Mouse (Mus musculus): Measurements from ENCODE around the gene Blvrb.
A peak's percentile ranks its signal among the peaks of the same experiment; 100 is the strongest.

Blvrb gene

GRCm38 (mm10) chr7:27447419-27448286 is at the start of gene Blvrb, which contains the start of gene Sptbn4:
TSS of gene Blvrb (plus strand) at chr7:27447978.
TSS of gene Sptbn4 (minus strand) at chr7:27447686.
- peak; percentile 97 to 99 for DNase-seq (ENCODE audit: low spot score in 2 of 2)

DNA sequence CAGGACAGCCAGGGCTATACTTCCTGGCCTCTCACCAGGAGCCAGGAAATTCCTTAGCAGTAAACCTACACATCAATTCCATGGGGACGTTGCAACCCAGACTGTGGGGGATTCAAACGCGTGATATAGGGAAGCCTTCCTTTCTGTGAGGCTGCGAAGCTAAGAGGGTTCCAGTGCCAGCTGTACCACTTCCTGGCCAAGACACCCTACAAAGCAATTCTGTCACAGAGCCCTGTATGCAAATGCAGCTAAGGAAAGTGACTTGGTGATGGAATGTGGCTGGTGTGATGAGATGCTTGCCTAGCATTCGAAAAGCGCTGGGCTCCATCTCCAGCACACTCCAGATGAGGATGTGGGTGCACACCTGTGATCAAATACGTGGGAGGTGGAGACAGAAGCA is 47.2 kb upstream of the Blvrb start:
- no peak for DNase-seq (ENCODE audit: low spot score in 2 of 2)

GRCm38 (mm10) chr7:27402675-27403074 is 45.1 kb upstream of the Blvrb start:
- DNase-seq (ENCODE audit: low spot score in 2 of 2) = peak; percentile 19 to 54

- no peak for DNase-seq (ENCODE audit: low spot score in 2 of 2)
These were observed 43.4 kb upstream of the Blvrb start for GRCm38 (mm10) chr7:27404203-27404942.

DNA sequence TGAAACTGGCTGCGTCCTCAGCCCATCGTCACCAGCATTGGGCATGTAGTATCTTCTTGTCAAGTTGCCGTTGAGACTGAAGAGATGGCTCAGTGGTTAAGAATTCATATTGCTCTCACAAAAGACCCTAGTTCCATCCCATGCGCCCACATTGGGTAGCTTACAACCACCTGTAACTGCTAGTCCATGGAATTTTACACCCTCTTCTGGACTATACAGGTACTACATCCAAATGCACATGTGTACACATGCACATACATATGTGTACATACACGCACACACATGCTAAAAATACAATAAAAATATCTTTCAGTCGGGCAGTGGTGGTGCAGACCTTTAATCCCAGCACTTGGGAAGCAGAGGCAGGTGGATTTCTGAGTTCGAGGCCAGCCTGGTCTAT is 41.3 kb upstream of the Blvrb start:
- DNase-seq (ENCODE audit: low spot score in 2 of 2) = no peak

GRCm38 (mm10) chr7:27407816-27408215 is 40.0 kb upstream of the Blvrb start:
- no peak for DNase-seq (ENCODE audit: low spot score in 2 of 2)

- DNase-seq (ENCODE audit: low spot score in 2 of 2) = peak; percentile 20 to 48
These were observed 39.2 kb upstream of the Blvrb start for GRCm38 (mm10) chr7:27408379-27409176.

- no peak for DNase-seq (ENCODE audit: low spot score in 2 of 2)
These were observed 30.6 kb upstream of the Blvrb start for GRCm38 (mm10) chr7:27417151-27417550.

- no peak for DNase-seq (ENCODE audit: low spot score in 2 of 2)
These were observed 28.7 kb upstream of the Blvrb start for GRCm38 (mm10) chr7:27419101-27419500.

DNA sequence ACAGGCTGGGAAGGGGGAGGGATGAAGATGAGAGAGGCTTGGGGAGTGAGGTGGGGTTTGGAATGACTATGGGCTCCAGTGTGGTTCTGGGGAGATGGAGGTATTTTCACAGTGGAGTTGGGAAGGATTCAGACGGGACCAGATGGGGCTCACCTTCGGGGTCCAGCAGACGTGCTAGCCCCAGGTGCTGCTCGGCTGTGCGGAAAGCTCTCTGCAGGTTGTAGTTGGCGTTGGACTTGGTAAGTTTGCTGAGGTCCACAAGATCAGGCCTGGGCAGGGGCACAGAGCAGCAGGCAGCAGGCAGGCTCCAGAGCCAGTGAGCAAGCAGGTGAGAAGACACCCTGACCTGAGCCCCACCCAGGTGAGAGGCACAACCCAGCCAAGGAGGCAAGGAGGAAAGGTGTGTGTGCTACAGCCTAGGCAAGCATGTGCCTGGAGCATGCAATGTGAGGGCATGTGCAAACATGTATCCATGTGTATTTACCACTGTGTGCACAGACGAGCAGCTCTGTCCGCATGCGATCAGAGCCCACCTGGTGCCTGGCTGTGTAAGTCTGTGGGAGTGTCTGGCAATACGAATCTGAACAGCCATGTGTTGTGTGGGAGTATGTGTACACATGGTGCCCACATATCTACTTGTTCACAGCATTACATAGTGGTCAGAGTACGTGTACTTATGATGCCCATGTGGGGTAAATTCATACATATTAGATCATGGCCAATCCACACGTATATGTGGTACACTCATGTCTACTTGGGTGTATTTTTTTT is 24.0 kb upstream of the Blvrb start:
- no peak for DNase-seq (ENCODE audit: low spot score in 2 of 2)

DNA sequence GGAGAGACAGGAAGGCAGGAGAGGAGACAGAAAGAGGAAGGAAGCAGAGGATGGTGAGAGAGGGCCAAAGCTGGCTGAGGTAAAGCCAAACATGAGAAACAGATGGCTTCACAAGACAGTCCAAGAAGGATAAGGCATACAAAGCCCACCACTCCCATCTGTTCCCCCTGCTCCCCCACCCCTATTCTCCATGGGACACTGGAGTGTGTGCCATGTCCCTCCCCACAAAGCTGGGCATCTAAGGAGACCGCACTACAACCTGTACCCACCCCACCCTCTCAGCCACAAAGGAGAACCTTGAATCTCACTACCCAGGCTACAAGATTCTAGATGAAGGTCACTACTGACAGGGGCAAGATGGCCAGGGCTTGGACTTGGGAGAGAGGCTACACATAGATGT is 20.4 kb upstream of the Blvrb start:
- DNase-seq (ENCODE audit: low spot score in 2 of 2) = no peak

DNA sequence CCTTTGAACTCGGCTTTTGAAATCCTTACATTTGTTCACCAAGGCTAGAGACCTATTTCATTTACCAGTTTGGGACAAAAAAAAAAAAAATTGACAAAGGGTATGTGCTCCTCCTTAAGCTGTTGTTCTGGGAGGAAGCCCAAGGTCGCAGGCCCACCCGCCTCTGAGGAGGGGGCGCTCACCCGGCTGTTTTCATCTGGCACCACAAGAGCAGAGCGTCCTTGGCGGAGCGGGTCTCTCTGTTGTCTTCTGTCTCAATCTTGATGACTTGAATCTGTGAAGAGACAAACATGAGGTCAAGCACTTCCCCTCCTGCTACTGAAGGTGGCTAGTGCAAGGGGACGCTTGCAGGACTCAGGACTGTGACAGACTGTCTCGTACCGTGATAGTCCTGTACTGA is 19.8 kb upstream of the Blvrb start:
- DNase-seq (ENCODE audit: low spot score in 2 of 2) = no peak

DNA sequence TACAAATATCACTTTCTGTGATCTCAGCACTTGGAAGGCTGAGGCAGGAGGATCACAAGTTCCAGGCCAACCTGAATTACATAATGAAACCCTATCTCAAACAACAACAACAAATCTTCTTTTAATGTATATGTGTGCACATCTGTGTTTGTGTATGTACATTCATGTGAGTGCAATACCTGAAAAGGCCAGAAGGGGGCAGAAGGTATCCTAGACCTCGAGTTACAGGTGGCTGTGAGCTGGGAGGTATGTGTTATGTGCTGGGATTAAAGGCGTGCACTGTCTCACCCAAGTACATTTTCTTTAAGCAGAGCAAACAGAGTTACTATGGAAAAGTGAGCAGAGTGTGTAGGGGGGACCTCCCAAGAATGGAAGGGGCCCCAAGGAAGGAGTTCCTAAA is 18.6 kb upstream of the Blvrb start:
- DNase-seq (ENCODE audit: low spot score in 2 of 2) = no peak

DNA sequence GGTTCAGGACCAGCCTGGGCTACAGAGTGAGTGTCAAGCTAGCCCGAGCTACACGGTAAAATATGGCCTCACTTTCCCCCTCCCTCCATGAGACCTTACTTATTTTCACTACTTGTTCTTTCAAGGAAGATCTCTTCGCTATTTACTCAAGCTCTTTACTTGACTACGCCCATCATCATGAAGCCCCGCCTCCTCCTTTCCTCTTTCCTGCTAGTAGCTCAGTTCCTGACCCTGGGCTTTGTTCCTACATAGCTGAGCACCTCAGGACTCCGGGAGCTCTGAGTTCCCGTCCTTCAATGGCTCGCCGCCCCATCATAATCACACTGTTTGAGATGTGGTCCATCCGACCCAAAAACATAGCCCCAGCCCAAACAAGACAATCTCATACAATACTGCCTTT is 14.4 kb upstream of the Blvrb start:
- DNase-seq (ENCODE audit: low spot score in 2 of 2) = no peak

DNA sequence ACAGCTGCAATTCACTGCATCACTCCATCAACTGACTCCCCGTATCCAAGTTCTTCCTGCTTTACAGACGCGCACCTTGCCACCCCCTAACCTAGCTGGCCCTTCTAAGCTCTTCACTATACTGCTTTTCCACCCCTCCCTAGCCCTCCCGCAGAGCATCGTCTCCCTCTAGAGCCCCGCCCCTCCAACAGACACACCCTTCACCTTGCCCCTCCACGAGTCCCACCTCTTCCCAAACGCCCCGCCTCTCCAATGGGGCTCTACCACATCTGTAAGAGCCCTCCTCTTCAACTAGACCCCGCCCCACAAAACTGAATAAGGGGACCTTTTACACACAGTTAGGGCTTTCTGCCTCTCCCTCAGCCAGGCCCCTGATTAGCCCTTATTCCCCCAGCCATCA is 14.0 kb upstream of the Blvrb start:
- DNase-seq (ENCODE audit: low spot score in 2 of 2) = no peak

DNA sequence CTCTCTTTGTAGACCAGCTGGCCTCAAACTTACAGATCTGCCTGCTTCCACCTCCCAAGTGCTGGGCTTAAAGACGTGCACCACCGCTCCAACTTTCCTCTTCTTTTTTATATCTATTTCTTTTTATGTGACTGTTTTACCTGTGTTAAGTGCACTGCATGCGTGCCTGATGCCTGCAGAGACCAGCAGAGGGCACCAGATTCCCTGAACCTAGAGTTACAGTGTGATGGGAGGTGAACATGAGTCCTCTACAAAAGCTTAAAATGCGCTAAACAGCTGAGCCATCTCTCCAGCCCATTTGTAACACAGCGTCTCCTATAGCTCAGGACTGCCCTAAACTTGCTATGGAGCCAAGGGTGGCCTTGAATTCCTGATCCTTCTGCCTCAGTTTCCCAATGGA is 10.2 kb upstream of the Blvrb start:
- peak in 1 of 2 experiments; percentile 45 for DNase-seq (ENCODE audit: low spot score in 2 of 2)

- no peak for DNase-seq (ENCODE audit: low spot score in 2 of 2)
These were observed 7.8 kb upstream of the Blvrb start for GRCm38 (mm10) chr7:27440014-27440413.

DNA sequence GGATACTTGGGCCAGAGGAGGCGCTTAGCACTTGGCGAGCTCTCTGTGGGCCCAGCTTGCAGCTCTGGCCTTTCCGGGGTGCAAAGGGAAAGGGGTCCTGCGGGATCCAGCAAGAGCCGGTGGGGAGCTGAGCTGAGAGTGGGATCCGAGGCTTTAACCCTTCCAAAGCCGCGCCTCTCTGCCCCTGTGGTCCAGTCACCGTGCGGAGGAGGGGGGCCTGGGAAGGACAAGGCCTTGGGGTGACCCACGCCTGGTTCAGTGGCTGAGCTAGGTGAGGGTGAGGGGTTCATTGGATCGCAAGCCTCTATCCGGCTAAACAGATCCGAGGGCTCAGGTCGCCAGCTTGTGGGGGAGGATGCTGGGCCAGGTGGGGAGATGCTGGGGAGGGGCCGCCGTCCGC is 1.7 kb upstream of the Blvrb start:
- no peak for DNase-seq (ENCODE audit: low spot score in 2 of 2)

DNA sequence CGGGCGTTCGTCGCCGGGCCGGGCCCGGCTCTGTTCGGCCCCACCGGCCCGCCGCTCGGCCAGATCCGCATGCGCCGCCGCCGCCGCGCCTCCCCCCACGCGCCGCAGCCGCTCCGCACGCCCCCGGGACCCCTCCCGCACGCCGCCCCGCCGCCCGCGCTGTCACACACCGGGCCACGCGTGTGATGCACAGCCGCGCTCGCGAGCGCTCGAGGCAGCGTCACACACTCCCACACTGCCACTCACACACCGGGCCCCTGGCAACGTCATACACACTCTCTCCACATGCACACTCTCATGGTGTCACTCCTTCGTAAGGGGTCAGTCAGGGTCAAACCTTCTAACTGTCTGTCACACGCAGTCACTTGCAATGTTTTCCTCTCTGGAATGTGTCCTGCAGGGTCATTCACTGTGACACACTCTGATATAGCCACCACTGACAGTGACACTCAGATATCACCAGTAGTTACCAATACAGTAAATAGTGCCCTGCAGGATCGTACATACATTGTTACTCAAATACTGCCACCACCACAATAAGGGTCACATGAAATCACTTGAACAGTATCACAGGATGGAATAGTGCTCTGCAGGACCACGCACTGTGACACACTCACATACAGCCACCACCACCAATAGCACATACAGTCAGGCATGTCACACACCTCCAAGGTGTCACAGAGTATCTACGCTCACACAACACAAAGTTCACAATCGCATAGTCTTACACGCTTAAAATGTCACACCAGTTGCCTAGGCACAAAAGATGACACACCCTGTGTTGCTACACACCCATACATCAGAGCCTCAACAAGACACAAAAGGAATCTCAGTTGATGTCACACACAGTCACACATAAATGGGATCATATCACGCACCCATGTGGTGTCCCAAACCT is 1.0 kb upstream of the Blvrb start:
- DNase-seq (ENCODE audit: low spot score in 2 of 2) = peak; percentile 39 to 41

All from natural killer cell, adult 2 months (primary cell).